ENCODE assay signal across 7 mouse cellular contexts in genomic region chrX:95196104-95196919, GRCm38 (mm10). TPM values are rescaled to one million over a fixed set of nuclear protein-coding genes. Genes with fewer than 3 reads are reported as not detected.
A peak's percentile ranks its signal among the peaks of the same experiment; 100 is the strongest.
DNase-seq lines count a peak whose midpoint lies in the region; ATAC-seq lines count a peak whose summit lies in the region.

Gene Arhgef9, minus strand, starts transcription at chrX:95196856.

- peak; percentile 34 for DNase-seq in ES-CJ7 (ENCODE audit: low read depth, low spot score)
- DNase-seq in adrenal gland, adult 8-10 months = no peak
- DNase-seq in embryonic facial prominence, embryonic 11.5 days (ENCODE audit: low spot score) = peak; percentile 46
- peak in 1 of 2 experiments; percentile 14 for DNase-seq in layer of hippocampus, postnatal 36 days
- DNase-seq in midbrain, embryonic 10.5 days (ENCODE audit: low spot score) = peak; percentile 37
- DNase-seq in testis, postnatal 10 days (ENCODE audit: low spot score) = peak; percentile 44

- H3K9ac ChIP-seq in embryonic facial prominence, embryonic 11.5 days (replicated peaks; ENCODE audit: low read length) = peak within 1 kb of the TSS; percentile 46
- peak within 1 kb of the TSS; percentile 75 for H3K9ac ChIP-seq in heart, embryonic 14.5 days (ENCODE audit: low read length)

- H3K4me2 ChIP-seq in embryonic facial prominence, embryonic 11.5 days (ENCODE audit: low read depth, low read length) = peak within 1 kb of the TSS; percentile 53
- H3K4me2 ChIP-seq in heart, embryonic 14.5 days (ENCODE audit: low read length) = peak within 1 kb of the TSS; percentile 67

- H3K36me3 ChIP-seq in embryonic facial prominence, embryonic 11.5 days (replicated peaks; ENCODE audit: control insufficient read depth, insufficient read depth, low read depth, low read length) = no peaks in the 10 kb centered on the region
- H3K36me3 ChIP-seq in heart, embryonic 14.5 days (ENCODE audit: control insufficient read depth, insufficient read depth, low read length) = no peaks in the 10 kb centered on the region
- no peaks in the 10 kb centered on the region for H3K36me3 ChIP-seq in midbrain, embryonic 10.5 days

- 20% methylated on average over 24 of the region's 24 CpGs for WGBS in embryonic facial prominence, embryonic 11.5 days
- 21% methylated on average over 13 of the region's 24 CpGs for WGBS in heart, embryonic 14.5 days
- 22% methylated on average over 24 of the region's 24 CpGs for WGBS in midbrain, embryonic 10.5 days

- H3K27me3 ChIP-seq in embryonic facial prominence, embryonic 11.5 days (ENCODE audit: control insufficient read depth, insufficient read depth, low read length) = no peaks in the 10 kb centered on the region
- no peaks in the 10 kb centered on the region for H3K27me3 ChIP-seq in heart, embryonic 14.5 days (ENCODE audit: control insufficient read depth, insufficient read depth, low read length)
- H3K27me3 ChIP-seq in midbrain, embryonic 10.5 days (ENCODE audit: low read depth, poor library complexity, severe bottlenecking) = peaks cover 45% of the 10 kb centered on the region

- H3K27ac ChIP-seq in embryonic facial prominence, embryonic 11.5 days (replicated peaks; ENCODE audit: low read depth, low read length) = no peak within 1 kb of the TSS
- H3K27ac ChIP-seq in heart, embryonic 14.5 days (replicated peaks in 1 of 2; ENCODE audit: control insufficient read depth in 1 of 2, insufficient read depth in 1 of 2, low read depth in 2 of 2, low read length in 2 of 2) = peak within 1 kb of the TSS in 1 of 2 experiments; percentile 10; a peak in 1 of 4 replicates
- peak within 1 kb of the TSS; percentile 74 for H3K27ac ChIP-seq in midbrain, embryonic 10.5 days (replicated peaks)

- peak within 1 kb of the TSS; percentile 19 for H3K4me3 ChIP-seq in embryonic facial prominence, embryonic 11.5 days (ENCODE audit: low read depth, low read length)
- peak within 1 kb of the TSS; percentile 52 to 53 for H3K4me3 ChIP-seq in heart, embryonic 14.5 days (ENCODE audit: control insufficient read depth in 1 of 2, insufficient read depth in 1 of 2, low read depth in 1 of 2, low read length in 2 of 2)
- peak within 1 kb of the TSS; percentile 54 for H3K4me3 ChIP-seq in midbrain, embryonic 10.5 days

- no peaks in the 10 kb centered on the region for H3K9me3 ChIP-seq in embryonic facial prominence, embryonic 11.5 days (replicated peaks; ENCODE audit: control insufficient read depth, low read length)
- no peaks in the 10 kb centered on the region for H3K9me3 ChIP-seq in heart, embryonic 14.5 days (ENCODE audit: control insufficient read depth, low read length)
- H3K9me3 ChIP-seq in midbrain, embryonic 10.5 days (replicated peaks) = no peaks in the 10 kb centered on the region

- H3K4me1 ChIP-seq in embryonic facial prominence, embryonic 11.5 days (ENCODE audit: control insufficient read depth, insufficient read depth, low read length) = no peaks in the 10 kb centered on the region
- no peaks in the 10 kb centered on the region for H3K4me1 ChIP-seq in heart, embryonic 14.5 days (ENCODE audit: control insufficient read depth in 2 of 2, insufficient read depth in 2 of 2, low read length in 2 of 2)
- peaks cover 15% of the 10 kb centered on the region for H3K4me1 ChIP-seq in midbrain, embryonic 10.5 days

- peak; percentile 80 for ATAC-seq in embryonic facial prominence, embryonic 11.5 days (replicated peaks; ENCODE audit: insufficient number of reproducible peaks, low FRiP score, low TSS enrichment, low read depth)
- peak; percentile 31; the same call in 1 of the 2 replicates for ATAC-seq in heart, embryonic 14.5 days (ENCODE audit: insufficient number of reproducible peaks, insufficient read depth, low FRiP score, low read depth)

RNA-seq across cellular contexts. Expression of gene Arhgef9, which starts in this region (rescaled TPM):
- total RNA-seq in adrenal gland, adult 8-10 months (2022) = 10 to 100 TPM; 12.3 to 22.5 (median 16.1) TPM
- 14.9 and 18.2 TPM in 2 replicates for polyA plus RNA-seq in embryonic facial prominence, embryonic 11.5 days (2014; fragmentation: Nextera tagmentation; extraction: Ambion mirVana)
- polyA plus RNA-seq in heart, embryonic 14.5 days (2014; fragmentation: Nextera tagmentation; extraction: Ambion mirVana) = 11.3 and 12.2 TPM in 2 replicates
- 100 to 1,000 TPM; 263 to 268 TPM for total RNA-seq in layer of hippocampus, postnatal 36 days (2021)
- polyA plus RNA-seq in midbrain, embryonic 10.5 days (2016; fragmentation: Nextera tagmentation; extraction: Ambion mirVana) = 15.7 and 20.0 TPM in 2 replicates

Comparison
In these comparisons a context has a peak if more than half of its experiments do, and no peak if none do; other contexts are left out.
1. RNA of gene Arhgef9 (total RNA-seq): 263 to 268 TPM in layer of hippocampus, postnatal 36 days; 12.3 to 22.5 TPM in adrenal gland, adult 8-10 months; every median in the first group is over 10 times any median in the second.
2. Peak in every context shown above with its lines, with median percentiles within 50 percentile points of each other: H3K4me3 ChIP-seq.